Mouse (Mus musculus) small intestine, adult 2 months (tissue): Measurements from ENCODE around the gene Prkg2. TPM values are rescaled to one million over a fixed set of nuclear protein-coding genes. Genes with fewer than 3 reads are reported as not detected.
A peak's percentile ranks its signal among the peaks of the same experiment; 100 is the strongest.

Source experiments
- H3K27ac ChIP-seq: fragments of 200-500 bp; 2 replicates; pipeline ENCODE4 v1.5.1; 2012; ENCODE audit warnings: low read depth, low read length, control low read depth, inconsistent platforms; ENCODE audit not compliant: insufficient read depth
- H3K27me3 ChIP-seq: fragments of 200-500 bp; 2 replicates; pipeline ENCODE4 v1.6.1; 2012; ENCODE audit warnings: mild to moderate bottlenecking, moderate library complexity, low read length, inconsistent platforms; ENCODE audit not compliant: control insufficient read depth, insufficient read depth
- H3K36me3 ChIP-seq: fragments of 200-500 bp; 2 replicates; pipeline ENCODE4 v1.6.1; 2012; ENCODE audit warnings: mild to moderate bottlenecking, low read length, control low read depth, inconsistent platforms; ENCODE audit not compliant: control insufficient read depth, insufficient read depth
- H3K4me1 ChIP-seq: fragments of 200-500 bp; 2 replicates; pipeline ENCODE4 v1.6.1; 2012; ENCODE audit warnings: low read length, inconsistent platforms, mixed read lengths; ENCODE audit not compliant: control insufficient read depth, insufficient read depth, insufficient read length
- H3K4me3 ChIP-seq: fragments of 200-500 bp; 2 replicates; pipeline ENCODE4 v1.5.1; 2012; ENCODE audit warnings: low read depth, mild to moderate bottlenecking, control low read depth, inconsistent platforms, low read length, moderate library complexity
- CTCF ChIP-seq: fragments of 200-500 bp; IDR thresholded peaks from 2 replicates; pipeline ENCODE4 v1.5.1; 2012; ENCODE audit warnings: low read depth, mild to moderate bottlenecking, control low read depth, inconsistent platforms, low read length, moderate library complexity, mixed read lengths; ENCODE audit not compliant: insufficient replicate concordance, insufficient read length; ENCODE audit errors: extremely low read depth
- POLR2A ChIP-seq: fragments of 200-500 bp; IDR thresholded peaks from 2 replicates; pipeline ENCODE4 v1.6.1; 2012; ENCODE audit warnings: low read depth, mild to moderate bottlenecking, control low read depth, inconsistent platforms, low read length, moderate library complexity
- WGBS: fragments of 180-500 bp; shearing (Covaris S2); methylation state at CpG from one replicate; pipeline ENCODE4 v1.1.7; 2018; 5-methylcytosine and 5-hydroxymethylcytosine counted together
- polyA plus RNA-seq: library from polyadenylated mRNA; depleted of rRNA; stranded (reverse); fragments of >200 nt; gene quantifications from 2 replicates; pipeline ENCODE4 v1.2.3, GENCODE M21; 2012

The Prkg2 gene
- polyA plus RNA-seq, 1 experiment = 8.2 TPM

DNA sequence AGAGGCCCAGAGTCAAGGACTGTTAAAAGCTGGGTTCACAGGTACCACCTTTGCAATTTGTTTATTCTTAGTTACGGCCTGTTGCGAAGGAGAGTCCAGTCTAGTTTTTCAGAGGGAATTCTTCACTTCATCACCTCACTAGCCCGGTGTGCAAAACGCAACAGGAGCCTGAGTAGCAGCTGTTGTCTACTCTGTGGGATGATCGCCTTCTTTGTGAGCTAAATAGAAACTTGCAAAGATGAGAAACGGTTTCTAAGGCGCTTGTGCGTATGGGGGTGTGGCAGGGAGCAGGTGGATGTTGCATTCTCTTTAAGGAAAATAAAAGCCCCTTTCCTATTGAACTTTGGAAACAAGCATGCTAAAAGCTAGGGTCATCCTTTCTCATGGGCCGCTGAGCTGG, 1.2 kb downstream of the Prkg2 start:
- no peak overlapping the region; the same call in 1 of the 2 replicates for H3K27ac ChIP-seq
- H3K36me3 ChIP-seq = 0 out of 2 replicates have a peak, but pooled peaks cover 1% of the 10 kb centered on the region
- peak overlapping the region; percentile 89 for H3K4me3 ChIP-seq

GRCm38 (mm10) chr5:99031551-99032149, 5.5 kb downstream of the Prkg2 start:
- Histone ChIP-seq H3K36me3 (0 out of 2 replicates have a peak, but pooled peaks cover 1% of the 10 kb centered on the region), H3K4me3 (no peak overlapping the region), H3K27ac (no peak overlapping the region), H3K4me1 (peaks cover 2% of the 10 kb centered on the region; the same call in 1 of the 2 replicates), H3K27me3 (no peaks in the 10 kb centered on the region)
- 50% methylated on average over 6 of the region's 6 CpGs for WGBS
- TF ChIP-seq POLR2A = no peak
- TF ChIP-seq CTCF = no peak

More for the DNA sequence above, 1.2 kb downstream of the Prkg2 start:
- H3K4me1 ChIP-seq = peaks cover 16% of the 10 kb centered on the region; the same call in 1 of the 2 replicates
- H3K27me3 ChIP-seq = no peaks in the 10 kb centered on the region
- TF ChIP-seq CTCF = no peak
- 32% methylated on average over 9 of the region's 9 CpGs for WGBS

DNA sequence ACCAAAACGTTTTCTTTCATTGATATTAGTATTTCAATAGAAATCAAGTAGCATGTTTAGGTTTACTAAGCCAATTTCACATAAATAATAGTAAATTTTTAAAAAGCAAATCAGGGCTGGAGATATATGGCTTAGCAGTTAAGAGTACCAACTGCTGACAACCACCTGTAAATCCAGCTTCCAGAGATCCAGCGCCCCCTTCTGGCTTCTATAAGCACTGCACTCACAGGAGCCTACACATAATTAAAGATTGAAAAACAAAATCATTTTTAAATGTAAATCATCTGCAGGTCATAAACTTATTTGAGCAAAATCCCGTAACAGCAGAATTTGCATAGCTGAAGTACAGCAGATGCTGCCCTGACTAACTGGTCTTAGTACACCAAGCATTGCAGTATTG, 10.8 kb downstream of the Prkg2 start:
- H3K4me1 ChIP-seq = no peaks in the 10 kb centered on the region
- WGBS = 72% methylated on average over 3 of the region's 3 CpGs
- no peak overlapping the region for H3K4me3 ChIP-seq
- TF ChIP-seq CTCF (no peak), POLR2A (no peak)
- H3K36me3 ChIP-seq = peaks cover 10% of the 10 kb centered on the region
- H3K27me3 ChIP-seq = no peaks in the 10 kb centered on the region
- H3K27ac ChIP-seq = no peak overlapping the region

GRCm38 (mm10) chr5:99019709-99020108, 17.4 kb downstream of the Prkg2 start:
- no peak overlapping the region for H3K4me3 ChIP-seq
- WGBS = 81% methylated on average over 6 of the region's 6 CpGs
- no peaks in the 10 kb centered on the region; the same call in 1 of the 2 replicates for H3K4me1 ChIP-seq
- TF ChIP-seq POLR2A (no peak), CTCF (no peak)
- no peak overlapping the region for H3K27ac ChIP-seq
- peaks cover 13% of the 10 kb centered on the region for H3K36me3 ChIP-seq
- H3K27me3 ChIP-seq = no peaks in the 10 kb centered on the region

- Histone ChIP-seq H3K27ac (no peak overlapping the region), H3K27me3 (no peaks in the 10 kb centered on the region), H3K4me3 (no peak overlapping the region), H3K36me3 (no peaks in the 10 kb centered on the region; the same call in 1 of the 2 replicates), H3K4me1 (peaks cover 3% of the 10 kb centered on the region; the same call in 1 of the 2 replicates)
- TF ChIP-seq POLR2A = no peak
- no peak for TF ChIP-seq CTCF
- 75% methylated on average over 3 of the region's 3 CpGs for WGBS
Observed at GRCm38 (mm10) chr5:99015140-99015539, 22.0 kb downstream of the Prkg2 start.

- Histone ChIP-seq H3K27me3 (no peaks in the 10 kb centered on the region), H3K27ac (peak overlapping the region; percentile 92), H3K4me1 (peaks cover 8% of the 10 kb centered on the region; the same call in 1 of the 2 replicates), H3K4me3 (no peak overlapping the region), H3K36me3 (no peaks in the 10 kb centered on the region)
- WGBS = 27% methylated on average over 14 of the region's 14 CpGs
- no peak for TF ChIP-seq POLR2A
- no peak for TF ChIP-seq CTCF
Observed at GRCm38 (mm10) chr5:99010448-99011151, 26.6 kb downstream of the Prkg2 start.

DNA sequence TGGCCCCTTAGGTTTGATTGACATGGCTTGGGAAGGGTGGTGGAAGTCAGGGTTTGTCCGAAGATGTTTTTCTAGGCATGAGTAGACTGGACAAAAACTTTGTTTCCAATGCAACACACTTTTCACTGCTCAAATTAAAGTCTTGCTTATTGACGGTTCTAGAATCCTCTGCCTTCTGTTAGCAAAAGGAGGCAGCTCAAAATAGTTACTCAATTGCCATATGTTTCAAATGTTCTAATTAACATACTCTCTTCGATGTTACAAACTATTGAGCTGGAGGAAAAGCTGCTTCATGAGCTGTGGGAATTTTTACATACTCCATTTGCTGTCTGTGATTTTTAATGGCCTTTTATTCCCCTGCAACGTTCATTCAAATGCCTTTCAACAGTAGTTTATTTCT, 39.0 kb downstream of the Prkg2 start:
- 82% methylated on average over 4 of the region's 4 CpGs for WGBS
- Histone ChIP-seq H3K4me1 (no peaks in the 10 kb centered on the region), H3K27me3 (no peaks in the 10 kb centered on the region), H3K27ac (no peak overlapping the region), H3K4me3 (no peak overlapping the region), H3K36me3 (peaks cover 10% of the 10 kb centered on the region)
- TF ChIP-seq POLR2A (no peak), CTCF (no peak)
